Mouse (Mus musculus): ENCODE data around the gene Arhgef15. TPM values are rescaled to one million over a fixed set of nuclear protein-coding genes. Genes with fewer than 3 reads are reported as not detected.

Arhgef15 gene
- polyA plus RNA-seq, 1 experiment from 2014 or later, result 9.0 TPM

GRCm38 (mm10) chr11:68896247-68896646 lies 61.0 kb downstream of the Arhgef15 start:
- no peak overlapping the region for H3K27ac ChIP-seq (ENCODE audit: low read length)
- no peak for ATAC-seq
- no peaks in the 10 kb centered on the region for H3K27me3 ChIP-seq (replicated peaks; ENCODE audit: control insufficient read depth, insufficient read depth, low read length)
- no peaks in the 10 kb centered on the region for H3K4me1 ChIP-seq (ENCODE audit: control insufficient read depth, insufficient read depth, low read length)
- no peak overlapping the region for H3K9ac ChIP-seq (ENCODE audit: low read depth, low read length)
- no peak overlapping the region for H3K4me3 ChIP-seq (ENCODE audit: low read length)
- no peaks in the 10 kb centered on the region for H3K9me3 ChIP-seq (ENCODE audit: control insufficient read depth, low read length)
- no peaks in the 10 kb centered on the region for H3K36me3 ChIP-seq (ENCODE audit: control insufficient read depth, insufficient read depth, low read length)
- WGBS, result 87% methylated on average over 5 of the region's 5 CpGs
- no peak overlapping the region for H3K4me2 ChIP-seq (ENCODE audit: low read depth, low read length)

GRCm38 (mm10) chr11:68893911-68894464 lies 63.3 kb downstream of the Arhgef15 start:
- no peak overlapping the region for H3K9ac ChIP-seq (ENCODE audit: low read depth, low read length)
- WGBS, result 63% methylated on average over 12 of the region's 12 CpGs
- H3K27ac ChIP-seq (ENCODE audit: low read length), result no peak overlapping the region
- H3K9me3 ChIP-seq (ENCODE audit: control insufficient read depth, low read length), result no peaks in the 10 kb centered on the region
- no peak for ATAC-seq
- H3K27me3 ChIP-seq (replicated peaks; ENCODE audit: control insufficient read depth, insufficient read depth, low read length), result no peaks in the 10 kb centered on the region
- no peak overlapping the region for H3K4me2 ChIP-seq (ENCODE audit: low read depth, low read length)
- no peaks in the 10 kb centered on the region for H3K36me3 ChIP-seq (ENCODE audit: control insufficient read depth, insufficient read depth, low read length)
- H3K4me1 ChIP-seq (ENCODE audit: control insufficient read depth, insufficient read depth, low read length), result no peaks in the 10 kb centered on the region
- no peak overlapping the region for H3K4me3 ChIP-seq (ENCODE audit: low read length)

Small RNA genes within 50 kb of the gene (microRNA-seq; reads per million reads assigned to microRNA genes)
- gene Mir3062, result 2.0 reads per million

Other genes with a start within 250 kb of the Arhgef15 start
- 70.4 and 73.6 TPM in 2 replicates for gene Ndel1, start 85.6 kb downstream of the Arhgef15 start, polyA plus RNA-seq (2015; fragmentation: Nextera tagmentation; extraction: Ambion mirVana)
- 0.34 and 0.54 TPM in 2 replicates for gene Rnf222, start 68.9 kb downstream of the Arhgef15 start, polyA plus RNA-seq (2015; fragmentation: Nextera tagmentation; extraction: Ambion mirVana)
- 784 and 889 TPM in 2 replicates for gene Rpl26, start 55.9 kb downstream of the Arhgef15 start, polyA plus RNA-seq (2015; fragmentation: Nextera tagmentation; extraction: Ambion mirVana)
- gene Odf4, start 30.4 kb downstream of the Arhgef15 start, polyA plus RNA-seq (2015; fragmentation: Nextera tagmentation; extraction: Ambion mirVana), result not detected in 2 replicates
- gene Slc25a35, start 10.7 kb upstream of the Arhgef15 start, polyA plus RNA-seq (2015; fragmentation: Nextera tagmentation; extraction: Ambion mirVana), result 3.5 and 3.8 TPM in 2 replicates
- 48.2 and 56.7 TPM in 2 replicates for gene Rangrf, start 17.7 kb upstream of the Arhgef15 start, polyA plus RNA-seq (2015; fragmentation: Nextera tagmentation; extraction: Ambion mirVana)
- 20.5 and 22.5 TPM in 2 replicates for gene Pfas, start 51.0 kb upstream of the Arhgef15 start, polyA plus RNA-seq (2015; fragmentation: Nextera tagmentation; extraction: Ambion mirVana)
- gene Ctc1, start 58.4 kb upstream of the Arhgef15 start, polyA plus RNA-seq (2015; fragmentation: Nextera tagmentation; extraction: Ambion mirVana), result 36.8 and 38.5 TPM in 2 replicates
- gene Aurkb, start 88.2 kb upstream of the Arhgef15 start, polyA plus RNA-seq (2015; fragmentation: Nextera tagmentation; extraction: Ambion mirVana), result 114 and 139 TPM in 2 replicates
- 8.0 and 8.6 TPM in 2 replicates for gene Borcs6, start 102.2 kb upstream of the Arhgef15 start, polyA plus RNA-seq (2015; fragmentation: Nextera tagmentation; extraction: Ambion mirVana)
- gene Tmem107, start 113.3 kb upstream of the Arhgef15 start, polyA plus RNA-seq (2015; fragmentation: Nextera tagmentation; extraction: Ambion mirVana), result 38.6 and 44.8 TPM in 2 replicates
- gene Vamp2, start 131.0 kb upstream of the Arhgef15 start, polyA plus RNA-seq (2015; fragmentation: Nextera tagmentation; extraction: Ambion mirVana), result 65.8 TPM in 2 replicates
- 13.6 and 13.7 TPM in 2 replicates for gene Per1, start 137.7 kb upstream of the Arhgef15 start, polyA plus RNA-seq (2015; fragmentation: Nextera tagmentation; extraction: Ambion mirVana)
- 0.29 and 0.33 TPM in 2 replicates for gene Hes7, start 162.9 kb upstream of the Arhgef15 start, polyA plus RNA-seq (2015; fragmentation: Nextera tagmentation; extraction: Ambion mirVana)
- gene 9130213A22Rik, start 165.1 kb upstream of the Arhgef15 start, polyA plus RNA-seq (2015; fragmentation: Nextera tagmentation; extraction: Ambion mirVana), result 0.11 and 0.29 TPM in 2 replicates
- 0.31 and 0.45 TPM in 2 replicates for gene Aloxe3, start 168.4 kb upstream of the Arhgef15 start, polyA plus RNA-seq (2015; fragmentation: Nextera tagmentation; extraction: Ambion mirVana)
- gene Alox12b, start 199.5 kb upstream of the Arhgef15 start, polyA plus RNA-seq (2015; fragmentation: Nextera tagmentation; extraction: Ambion mirVana), result 0.33 and 0.38 TPM in 2 replicates
- gene Alox8, start 240.4 kb upstream of the Arhgef15 start, polyA plus RNA-seq (2015; fragmentation: Nextera tagmentation; extraction: Ambion mirVana), result 0.13 and 0.15 TPM in 2 replicates